Mouse (Mus musculus): ENCODE measurements around the gene Mier1. TPM values are rescaled to one million over a fixed set of nuclear protein-coding genes. Genes with fewer than 3 reads are reported as not detected.

Mier1 gene
- polyA plus RNA-seq, 1 experiment from 2014 or later: 36.1 TPM

DNA sequence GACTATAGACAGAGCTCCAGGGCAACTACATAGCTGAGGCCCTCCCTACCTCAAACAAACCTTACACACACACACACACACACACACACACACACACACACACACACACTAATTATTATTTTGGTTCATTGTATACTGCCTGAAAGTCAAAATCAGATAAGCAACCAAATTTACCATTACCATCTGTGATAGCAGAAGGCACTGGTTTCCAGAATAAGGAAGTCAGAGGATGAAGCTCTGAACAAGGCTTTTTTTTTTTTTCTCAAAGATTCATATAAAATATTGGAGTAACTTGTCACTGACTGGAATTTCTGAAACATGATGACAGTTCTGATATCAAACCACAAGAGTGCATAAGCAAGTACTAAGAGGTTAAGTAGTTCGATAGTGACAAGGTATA, 94.4 kb downstream of the Mier1 start:
- no peaks in the 10 kb centered on the region for H3K27me3 ChIP-seq (ENCODE audit: control insufficient read depth, insufficient read depth, low read length)
- H3K4me2 ChIP-seq (ENCODE audit: low read length): no peak overlapping the region
- WGBS: 85% methylated on average over 1 of the region's 1 CpGs
- H3K4me3 ChIP-seq (ENCODE audit: control insufficient read depth in 1 of 2, insufficient read depth in 1 of 2, low read depth in 1 of 2, low read length in 2 of 2): no peak overlapping the region
- peaks cover 0 to 3% of the 10 kb centered on the region in 2 experiments; a peak in 1 of 4 replicates for H3K4me1 ChIP-seq (ENCODE audit: control insufficient read depth in 2 of 2, insufficient read depth in 2 of 2, low read length in 2 of 2)
- H3K27ac ChIP-seq (replicated peaks in 1 of 2; ENCODE audit: control insufficient read depth in 1 of 2, insufficient read depth in 1 of 2, low read depth in 2 of 2, low read length in 2 of 2): no peak overlapping the region
- H3K36me3 ChIP-seq (ENCODE audit: control insufficient read depth, insufficient read depth, low read length): peaks cover 68% of the 10 kb centered on the region
- H3K9ac ChIP-seq (ENCODE audit: low read length): no peak overlapping the region
- no peak for ATAC-seq (ENCODE audit: insufficient number of reproducible peaks, insufficient read depth, low FRiP score, low read depth)
- H3K9me3 ChIP-seq (ENCODE audit: control insufficient read depth, low read length): no peaks in the 10 kb centered on the region

DNA sequence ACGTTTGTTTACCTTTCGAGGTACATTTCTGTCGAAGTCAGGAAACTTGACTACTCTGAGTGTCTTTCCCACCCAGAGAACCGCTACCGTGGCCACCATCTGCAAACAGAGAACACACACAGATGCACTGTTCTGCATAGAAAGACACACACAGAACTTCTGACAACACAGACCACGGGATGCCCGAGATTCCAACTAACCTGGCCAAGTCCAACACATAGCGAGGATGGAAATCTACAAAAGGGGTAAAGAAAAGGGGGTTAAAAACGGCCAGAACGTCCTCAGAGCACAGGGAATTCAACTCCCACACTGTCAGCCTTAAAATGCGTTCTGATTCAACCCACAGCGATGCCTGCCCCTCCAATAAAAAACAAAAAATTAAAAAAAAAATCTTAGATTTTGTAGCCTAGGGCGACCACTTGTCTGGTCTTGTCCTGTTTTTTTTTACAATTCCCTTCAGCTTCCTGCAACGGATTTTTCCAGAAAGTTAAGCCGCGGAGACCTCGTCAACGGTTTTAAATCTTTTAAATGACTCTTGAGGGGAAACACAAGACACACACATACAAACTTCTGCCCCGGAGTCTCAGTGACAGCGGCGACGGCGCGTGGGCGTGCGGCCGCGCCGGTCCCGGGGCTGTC, 99.8 kb downstream of the Mier1 start:
- Histone ChIP-seq H3K4me2 (ENCODE audit: low read length) (peak overlapping the region; percentile 63), H3K36me3 (ENCODE audit: control insufficient read depth, insufficient read depth, low read length) (peaks cover 29% of the 10 kb centered on the region)
- 6% methylated on average over 30 of the region's 30 CpGs for WGBS

DNA sequence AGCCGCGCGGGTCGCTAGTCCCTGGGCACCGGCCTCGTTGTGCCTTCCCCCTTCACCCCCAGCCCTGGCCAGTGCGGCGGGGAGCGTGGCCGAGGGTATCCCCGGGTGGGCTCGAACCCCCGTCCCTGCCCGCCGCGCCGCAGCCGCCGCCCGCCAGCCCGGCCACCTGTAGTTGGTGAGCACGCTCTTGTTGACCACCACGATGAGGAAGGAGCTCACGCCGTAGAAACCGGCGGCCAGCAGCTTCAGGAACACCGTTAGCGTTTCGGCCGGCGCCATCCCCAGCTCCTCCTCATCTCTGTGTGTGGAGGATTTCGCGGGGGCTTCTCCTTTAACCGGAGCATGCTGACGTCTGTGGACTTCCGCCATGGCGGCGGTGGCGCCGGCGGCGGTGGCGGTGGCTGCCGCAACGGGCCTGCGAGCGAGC, 100.3 kb downstream of the Mier1 start:
- peak; percentile 80 for ATAC-seq (ENCODE audit: insufficient number of reproducible peaks, insufficient read depth, low FRiP score, low read depth)
- Histone ChIP-seq H3K36me3 (ENCODE audit: control insufficient read depth, insufficient read depth, low read length) (peaks cover 24% of the 10 kb centered on the region), H3K9ac (ENCODE audit: low read length) (peak overlapping the region; percentile 99), H3K4me3 (ENCODE audit: control insufficient read depth in 1 of 2, insufficient read depth in 1 of 2, low read depth in 1 of 2, low read length in 2 of 2) (peak overlapping the region; percentile 83 to 98), H3K27me3 (ENCODE audit: control insufficient read depth, insufficient read depth, low read length) (no peaks in the 10 kb centered on the region), H3K4me2 (ENCODE audit: low read length) (peak overlapping the region; percentile 63), H3K4me1 (ENCODE audit: control insufficient read depth in 2 of 2, insufficient read depth in 2 of 2, low read length in 2 of 2) (peaks cover 0 to 4% of the 10 kb centered on the region in 2 experiments; a peak in 2 of 4 replicates), H3K9me3 (ENCODE audit: control insufficient read depth, low read length) (no peaks in the 10 kb centered on the region), H3K27ac (replicated peaks in 1 of 2; ENCODE audit: control insufficient read depth in 1 of 2, insufficient read depth in 1 of 2, low read depth in 2 of 2, low read length in 2 of 2) (peak overlapping the region; percentile 86 to 96)
- under 1% methylated on average over 47 of the region's 48 CpGs for WGBS

More for the DNA sequence above, 99.8 kb downstream of the Mier1 start:
- no peaks in the 10 kb centered on the region for H3K27me3 ChIP-seq (ENCODE audit: control insufficient read depth, insufficient read depth, low read length)
- H3K4me3 ChIP-seq (ENCODE audit: control insufficient read depth in 1 of 2, insufficient read depth in 1 of 2, low read depth in 1 of 2, low read length in 2 of 2): peak overlapping the region; percentile 83 to 98
- H3K27ac ChIP-seq (replicated peaks in 1 of 2; ENCODE audit: control insufficient read depth in 1 of 2, insufficient read depth in 1 of 2, low read depth in 2 of 2, low read length in 2 of 2): peak overlapping the region; percentile 86 to 96
- no peaks in the 10 kb centered on the region for H3K9me3 ChIP-seq (ENCODE audit: control insufficient read depth, low read length)
- H3K9ac ChIP-seq (ENCODE audit: low read length): peak overlapping the region; percentile 99
- H3K4me1 ChIP-seq (ENCODE audit: control insufficient read depth in 2 of 2, insufficient read depth in 2 of 2, low read length in 2 of 2): peaks cover 0 to 4% of the 10 kb centered on the region in 2 experiments; a peak in 2 of 4 replicates
- ATAC-seq (ENCODE audit: insufficient number of reproducible peaks, insufficient read depth, low FRiP score, low read depth): no peak

Other genes with a start within 250 kb of the Mier1 start
- not detected in 2 replicates for gene Tctex1d1, start 135.8 kb upstream of the Mier1 start, polyA plus RNA-seq (2014; fragmentation: Nextera tagmentation; extraction: Ambion mirVana)
- not detected in 2 replicates for gene Insl5, start 87.5 kb upstream of the Mier1 start, polyA plus RNA-seq (2014; fragmentation: Nextera tagmentation; extraction: Ambion mirVana)
- 0.89 and 1.2 TPM in 2 replicates for gene Wdr78, start 165 bp downstream of the Mier1 start, polyA plus RNA-seq (2014; fragmentation: Nextera tagmentation; extraction: Ambion mirVana)
- gene Slc35d1, start 100.8 kb downstream of the Mier1 start, polyA plus RNA-seq (2014; fragmentation: Nextera tagmentation; extraction: Ambion mirVana): 6.3 and 8.5 TPM in 2 replicates
- gene 4921539E11Rik, start 176.5 kb downstream of the Mier1 start, polyA plus RNA-seq (2014; fragmentation: Nextera tagmentation; extraction: Ambion mirVana): not detected in 2 replicates
- 20.6 and 23.0 TPM in 2 replicates for gene Oma1, start 199.4 kb downstream of the Mier1 start, polyA plus RNA-seq (2014; fragmentation: Nextera tagmentation; extraction: Ambion mirVana)

Measured in heart, embryonic 14.5 days (tissue).